Mouse (Mus musculus) natural killer cell, adult 2 months (primary cell): ENCODE measurements around the gene Ptpru.

ENCODE experiments used
- DNase-seq, 2 experiments: peaks; one replicate each; pipeline ENCODE4 v3.0.0; 2022; ENCODE audit warnings: low spot score in 2 of 2

The Ptpru gene

GRCm38 (mm10) chr4:131784034-131784433, 54.1 kb downstream of the Ptpru start:
- peak in 1 of 2 experiments; percentile 12 for DNase-seq

- DNase-seq, result no peak
Observed at GRCm38 (mm10) chr4:131781023-131781422, 57.1 kb downstream of the Ptpru start.

GRCm38 (mm10) chr4:131778616-131779275, 59.3 kb downstream of the Ptpru start:
- no peak for DNase-seq

- no peak for DNase-seq
Observed at GRCm38 (mm10) chr4:131771384-131771783, 66.7 kb downstream of the Ptpru start.

GRCm38 (mm10) chr4:131763911-131764310, 74.2 kb downstream of the Ptpru start:
- DNase-seq, result no peak

- DNase-seq, result no peak
Observed at GRCm38 (mm10) chr4:131763479-131763878, 74.6 kb downstream of the Ptpru start.

- DNase-seq, result no peak
Observed at GRCm38 (mm10) chr4:131762211-131762784, 75.8 kb downstream of the Ptpru start.

- DNase-seq, result no peak
Observed at GRCm38 (mm10) chr4:131752204-131752837, 85.8 kb downstream of the Ptpru start.

- DNase-seq, result no peak
Observed at GRCm38 (mm10) chr4:131751561-131751960, 86.5 kb downstream of the Ptpru start.

- DNase-seq, result no peak
Observed at GRCm38 (mm10) chr4:131749802-131750201, 88.3 kb downstream of the Ptpru start.

- no peak for DNase-seq
Observed at GRCm38 (mm10) chr4:131744685-131745043, 93.4 kb downstream of the Ptpru start.

GRCm38 (mm10) chr4:131743831-131744684, 94.0 kb downstream of the Ptpru start:
- DNase-seq, result no peak

GRCm38 (mm10) chr4:131743031-131743430, 95.1 kb downstream of the Ptpru start:
- DNase-seq, result no peak

- no peak for DNase-seq
Observed at GRCm38 (mm10) chr4:131740621-131741020, 97.5 kb downstream of the Ptpru start.

- no peak for DNase-seq
Observed at GRCm38 (mm10) chr4:131728628-131729027, 109.5 kb downstream of the Ptpru start.

GRCm38 (mm10) chr4:131723415-131724080, 114.5 kb downstream of the Ptpru start:
- peak in 1 of 2 experiments; percentile 4 for DNase-seq

- DNase-seq, result no peak
Observed at GRCm38 (mm10) chr4:131722121-131722841, 115.8 kb downstream of the Ptpru start.

GRCm38 (mm10) chr4:131719151-131719550, 118.9 kb downstream of the Ptpru start:
- no peak for DNase-seq
